Mouse (Mus musculus) macrophage (primary cell): ENCODE results near the gene Rbm42. TPM values are rescaled to one million over a fixed set of nuclear protein-coding genes. Genes with fewer than 3 reads are reported as not detected.

ENCODE experiments used
- polyA plus RNA-seq: library from polyadenylated mRNA; stranded (reverse); fragments of 250-400 nt; gene quantifications from 3 replicates; pipeline ENCODE4 v1.2.4, GENCODE M21; 2018; ENCODE audit warnings: inconsistent platforms

Rbm42 gene
- polyA plus RNA-seq, 1 experiment from 2014 or later, result 49.7 TPM

Other genes starting within 250 kb of the Rbm42 start
- gene Tyrobp, start 236.6 kb downstream of the Rbm42 start, polyA plus RNA-seq, result 2,505 to 4,301 TPM (median 3,819 TPM) in 3 replicates
- 9.3 to 40.5 TPM (median 34.0 TPM) in 3 replicates for gene Hcst, start 230.5 kb downstream of the Rbm42 start, polyA plus RNA-seq
- gene Nfkbid, start 228.6 kb downstream of the Rbm42 start, polyA plus RNA-seq, result 3.2 to 8.3 TPM (median 6.3 TPM) in 3 replicates
- 0.67 to 1.3 TPM (median 0.75 TPM) in 3 replicates for gene Aplp1, start 204.8 kb downstream of the Rbm42 start, polyA plus RNA-seq
- not detected in 3 replicates for gene Kirrel2, start 192.6 kb downstream of the Rbm42 start, polyA plus RNA-seq
- not detected in 3 replicates for gene Nphs1, start 192.0 kb downstream of the Rbm42 start, polyA plus RNA-seq
- gene Prodh2, start 156.7 kb downstream of the Rbm42 start, polyA plus RNA-seq, result not detected in 3 replicates
- 0.09 to 0.30 TPM (median 0.16 TPM) in 3 replicates for gene Arhgap33, start 115.3 kb downstream of the Rbm42 start, polyA plus RNA-seq
- gene Hspb6, start 98.1 kb downstream of the Rbm42 start, polyA plus RNA-seq, result 3.0 to 7.5 TPM (median 3.9 TPM) in 3 replicates
- gene Proser3, start 98.0 kb downstream of the Rbm42 start, polyA plus RNA-seq, result 1.8 to 5.6 TPM (median 2.0 TPM) in 3 replicates
- gene Lin37, start 90.5 kb downstream of the Rbm42 start, polyA plus RNA-seq, result 18.0 to 27.7 TPM (median 25.4 TPM) in 3 replicates
- gene U2af1l4, start 87.0 kb downstream of the Rbm42 start, polyA plus RNA-seq, result 61.4 to 79.9 TPM (median 65.3 TPM) in 3 replicates
- 0.69 to 3.4 TPM (median 0.84 TPM) in 3 replicates for gene Gm49396, start 87.0 kb downstream of the Rbm42 start, polyA plus RNA-seq
- gene Psenen, start 86.7 kb downstream of the Rbm42 start, polyA plus RNA-seq, result 123 to 220 TPM (median 157 TPM) in 3 replicates
- gene Igflr1, start 84.9 kb downstream of the Rbm42 start, polyA plus RNA-seq, result 0.68 TPM in 1 of 3 replicates, not detected in the others
- gene Kmt2b, start 61.6 kb downstream of the Rbm42 start, polyA plus RNA-seq, result 13.9 to 35.4 TPM (median 16.1 TPM) in 3 replicates
- gene Zbtb32, start 51.4 kb downstream of the Rbm42 start, polyA plus RNA-seq, result 0.14 TPM in 1 of 3 replicates, not detected in the others
- gene Upk1a, start 37.5 kb downstream of the Rbm42 start, polyA plus RNA-seq, result 0.46 TPM in 1 of 3 replicates, not detected in the others
- 333 to 597 TPM (median 504 TPM) in 3 replicates for gene Cox6b1, start 24.2 kb downstream of the Rbm42 start, polyA plus RNA-seq
- gene Etv2, start 14.5 kb downstream of the Rbm42 start, polyA plus RNA-seq, result not detected in 3 replicates
- 4.8 to 11.7 TPM (median 6.3 TPM) in 3 replicates for gene Haus5, start 14.7 kb upstream of the Rbm42 start, polyA plus RNA-seq
- gene Pmis2, start 21.3 kb upstream of the Rbm42 start, polyA plus RNA-seq, result not detected in 3 replicates
- gene 2200002J24Rik, start 48.6 kb upstream of the Rbm42 start, polyA plus RNA-seq, result not detected in 3 replicates
- gene Atp4a, start 61.9 kb upstream of the Rbm42 start, polyA plus RNA-seq, result not detected in 3 replicates
- gene Tmem147, start 79.2 kb upstream of the Rbm42 start, polyA plus RNA-seq, result 24.1 to 98.6 TPM (median 72.6 TPM) in 3 replicates
- gene Gapdhs, start 93.4 kb upstream of the Rbm42 start, polyA plus RNA-seq, result not detected in 3 replicates
- 0.54 to 2.3 TPM (median 1.5 TPM) in 3 replicates for gene Sbsn, start 101.2 kb upstream of the Rbm42 start, polyA plus RNA-seq
- gene Dmkn, start 113.4 kb upstream of the Rbm42 start, polyA plus RNA-seq, result 0.37 TPM in 1 of 3 replicates, not detected in the others
- not detected in 3 replicates for gene Krtdap, start 137.6 kb upstream of the Rbm42 start, polyA plus RNA-seq
- 0.10 TPM in 1 of 3 replicates, not detected in the others for gene Ffar2, start 173.5 kb upstream of the Rbm42 start, polyA plus RNA-seq
- not detected in 3 replicates for gene Ffar3, start 205.9 kb upstream of the Rbm42 start, polyA plus RNA-seq
- gene Ffar1, start 211.2 kb upstream of the Rbm42 start, polyA plus RNA-seq, result not detected in 3 replicates
- 15.6 to 31.6 TPM (median 22.5 TPM) in 3 replicates for gene Cd22, start 230.0 kb upstream of the Rbm42 start, polyA plus RNA-seq